Mouse (Mus musculus) midbrain, embryonic 13.5 days (tissue): ENCODE results near the gene Zfp445. TPM values are rescaled to one million over a fixed set of nuclear protein-coding genes. Genes with fewer than 3 reads are reported as not detected.

ENCODE experiments used
- ATAC-seq: fragments of 200-750 bp; cut with Nextera tagmentation; 2 replicates; pipeline ENCODE4 v1.8.0; 2017; ENCODE audit warnings: mild to moderate bottlenecking, moderate TSS enrichment, moderate library complexity
- H3K27ac ChIP-seq: fragments of 300-500 bp; sonication (generic); 2 replicates; pipeline ENCODE4 v1.5.1; 2015; ENCODE audit warnings: inconsistent platforms, mild to moderate bottlenecking, moderate library complexity
- H3K27me3 ChIP-seq: fragments of 300-500 bp; sonication (generic); 2 replicates; pipeline ENCODE4 v1.6.1; 2015; ENCODE audit warnings: mild to moderate bottlenecking, inconsistent platforms
- H3K36me3 ChIP-seq: fragments of 300-500 bp; sonication (generic); 2 replicates; pipeline ENCODE4 v1.6.1; 2015; ENCODE audit warnings: mild to moderate bottlenecking, inconsistent platforms
- H3K4me1 ChIP-seq: fragments of 300-500 bp; sonication (generic); replicated peaks from 2 replicates; pipeline ENCODE4 v1.6.1; 2015; ENCODE audit warnings: inconsistent platforms
- H3K4me2 ChIP-seq: fragments of 300-500 bp; sonication (generic); replicated peaks from 2 replicates; pipeline ENCODE4 v1.6.1; 2015; ENCODE audit warnings: moderate library complexity, mild to moderate bottlenecking, inconsistent platforms
- H3K4me3 ChIP-seq: fragments of 300-500 bp; sonication (generic); replicated peaks from 2 replicates; pipeline ENCODE4 v1.5.1; 2015; ENCODE audit warnings: mild to moderate bottlenecking, inconsistent platforms
- H3K9ac ChIP-seq: fragments of 300-500 bp; sonication (generic); replicated peaks from 2 replicates; pipeline ENCODE4 v1.6.1; 2015; ENCODE audit warnings: mild to moderate bottlenecking, inconsistent platforms
- H3K9me3 ChIP-seq: fragments of 300-500 bp; sonication (generic); 2 replicates; pipeline ENCODE4 v1.6.1; 2016; ENCODE audit warnings: mild to moderate bottlenecking, inconsistent platforms
- WGBS: fragments of 180-500 bp; shearing (Covaris S2); methylation state at CpG from one replicate; pipeline ENCODE4 v1.1.7; 2015; 5-methylcytosine and 5-hydroxymethylcytosine counted together
- polyA plus RNA-seq: library from polyadenylated mRNA; unstranded; fragments of >200 nt; fragmentation: Nextera tagmentation; extraction: Ambion mirVana; gene quantifications from 2 replicates; pipeline ENCODE4 v1.2.1, GENCODE M21; 2015

Gene Zfp445
- polyA plus RNA-seq, 1 experiment from 2014 or later = 109 TPM

- H3K27ac ChIP-seq = no peak overlapping the region
- peaks cover 49% of the 10 kb centered on the region for H3K36me3 ChIP-seq
- no peak overlapping the region for H3K4me2 ChIP-seq
- H3K4me1 ChIP-seq = no peaks in the 10 kb centered on the region
- no peak for ATAC-seq
- H3K9me3 ChIP-seq = no peaks in the 10 kb centered on the region
- no peak overlapping the region for H3K4me3 ChIP-seq
- H3K27me3 ChIP-seq = no peaks in the 10 kb centered on the region
- no peak overlapping the region for H3K9ac ChIP-seq
- 90% methylated on average over 4 of the region's 4 CpGs for WGBS
Measured at GRCm38 (mm10) chr9:122829826-122830380, 35.9 kb downstream of the Zfp445 start.

- H3K4me2 ChIP-seq = no peak overlapping the region
- no peaks in the 10 kb centered on the region for H3K27me3 ChIP-seq
- H3K36me3 ChIP-seq = peaks cover 61% of the 10 kb centered on the region
- H3K27ac ChIP-seq = no peak overlapping the region
- no peak overlapping the region for H3K4me3 ChIP-seq
- ATAC-seq = no peak
- no peaks in the 10 kb centered on the region for H3K4me1 ChIP-seq
- no peaks in the 10 kb centered on the region for H3K9me3 ChIP-seq
- WGBS = 93% methylated on average over 4 of the region's 4 CpGs
- H3K9ac ChIP-seq = no peak overlapping the region
Measured at GRCm38 (mm10) chr9:122826743-122827142, 39.1 kb downstream of the Zfp445 start.

DNA sequence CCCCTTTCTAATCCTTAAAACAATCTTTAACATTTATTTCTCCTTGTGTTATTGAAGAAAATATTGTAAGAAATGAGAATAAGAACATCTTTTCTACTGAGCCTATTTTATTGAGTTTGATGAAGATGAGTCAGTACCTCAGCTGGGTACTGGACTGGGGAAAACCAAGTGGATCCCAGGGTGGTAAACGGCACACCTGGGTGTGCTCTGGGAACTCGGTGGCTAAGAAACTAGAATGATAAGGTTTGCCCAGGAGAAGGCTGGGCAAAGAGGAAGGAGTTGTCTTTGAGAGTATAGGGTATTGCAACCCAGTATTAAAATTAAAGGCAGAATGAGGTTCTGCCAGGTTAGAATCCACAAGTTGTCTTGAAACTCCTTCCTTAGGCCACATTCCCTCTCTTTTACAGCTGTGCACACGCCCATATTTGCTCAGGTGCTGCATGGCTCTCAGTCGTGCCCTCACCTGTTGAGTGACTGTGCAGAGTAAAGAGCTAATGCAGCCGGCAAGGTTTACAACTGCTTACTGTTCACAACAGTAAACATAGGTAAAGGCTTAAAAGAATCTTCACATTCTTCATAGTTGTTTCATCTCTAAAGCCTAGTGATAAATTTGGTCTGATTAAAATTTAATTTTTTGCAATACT is 42.3 kb downstream of the Zfp445 start:
- Histone ChIP-seq H3K27ac (no peak overlapping the region), H3K4me2 (no peak overlapping the region), H3K9ac (no peak overlapping the region), H3K27me3 (no peaks in the 10 kb centered on the region), H3K4me3 (no peak overlapping the region), H3K4me1 (no peaks in the 10 kb centered on the region), H3K36me3 (peaks cover 70% of the 10 kb centered on the region), H3K9me3 (no peaks in the 10 kb centered on the region)
- WGBS = 91% methylated on average over 5 of the region's 5 CpGs
- no peak for ATAC-seq

DNA sequence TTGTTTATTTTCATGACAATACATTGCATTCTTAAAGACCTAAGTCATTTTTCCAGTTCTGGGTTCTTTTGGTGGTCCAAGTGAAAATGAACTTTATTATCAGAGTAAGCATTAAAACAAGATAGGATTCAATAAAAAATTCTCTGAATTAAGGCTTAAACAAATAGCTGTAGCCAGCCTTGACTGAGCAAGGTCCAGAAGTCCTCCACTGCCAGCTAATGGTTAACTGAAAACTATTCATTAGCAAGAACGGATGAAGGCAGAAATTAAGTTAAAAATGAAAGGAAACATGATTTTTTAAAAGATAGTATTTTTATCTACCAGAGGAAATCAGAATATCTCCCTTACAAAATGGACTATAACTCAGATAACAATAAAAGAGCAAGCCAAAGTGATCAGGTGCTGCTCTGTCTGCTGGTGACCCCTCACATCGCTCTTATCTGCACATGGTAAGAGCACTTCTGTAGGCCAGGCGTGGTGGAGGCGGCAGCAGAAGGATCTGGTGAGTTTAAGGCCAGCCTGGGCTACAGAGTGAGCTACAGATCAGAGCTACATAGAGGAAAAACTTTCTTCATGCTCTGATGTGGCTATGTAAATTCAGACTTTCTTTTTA is 50.5 kb downstream of the Zfp445 start:
- 89% methylated on average over 4 of the region's 4 CpGs for WGBS
- Histone ChIP-seq H3K9me3 (no peaks in the 10 kb centered on the region), H3K4me2 (no peak overlapping the region), H3K9ac (no peak overlapping the region), H3K4me3 (no peak overlapping the region), H3K27me3 (no peaks in the 10 kb centered on the region), H3K4me1 (no peaks in the 10 kb centered on the region), H3K36me3 (peaks cover 46% of the 10 kb centered on the region), H3K27ac (no peak overlapping the region)
- no peak for ATAC-seq

- no peak for ATAC-seq
- Histone ChIP-seq H3K9ac (no peak overlapping the region), H3K36me3 (peaks cover 40% of the 10 kb centered on the region), H3K4me3 (no peak overlapping the region), H3K9me3 (no peaks in the 10 kb centered on the region), H3K27ac (no peak overlapping the region), H3K4me2 (no peak overlapping the region), H3K27me3 (no peaks in the 10 kb centered on the region), H3K4me1 (no peaks in the 10 kb centered on the region)
- 94% methylated on average over 2 of the region's 2 CpGs for WGBS
Measured at GRCm38 (mm10) chr9:122814775-122815174, 51.0 kb downstream of the Zfp445 start.

- ATAC-seq = no peak
- H3K4me1 ChIP-seq = no peaks in the 10 kb centered on the region
- H3K4me2 ChIP-seq = no peak overlapping the region
- no peaks in the 10 kb centered on the region for H3K9me3 ChIP-seq
- H3K36me3 ChIP-seq = peaks cover 35% of the 10 kb centered on the region
- H3K4me3 ChIP-seq = no peak overlapping the region
- H3K9ac ChIP-seq = no peak overlapping the region
- WGBS = 89% methylated on average over 5 of the region's 5 CpGs
- no peak overlapping the region for H3K27ac ChIP-seq
- no peaks in the 10 kb centered on the region for H3K27me3 ChIP-seq
Measured at GRCm38 (mm10) chr9:122812386-122812785, 53.4 kb downstream of the Zfp445 start.

DNA sequence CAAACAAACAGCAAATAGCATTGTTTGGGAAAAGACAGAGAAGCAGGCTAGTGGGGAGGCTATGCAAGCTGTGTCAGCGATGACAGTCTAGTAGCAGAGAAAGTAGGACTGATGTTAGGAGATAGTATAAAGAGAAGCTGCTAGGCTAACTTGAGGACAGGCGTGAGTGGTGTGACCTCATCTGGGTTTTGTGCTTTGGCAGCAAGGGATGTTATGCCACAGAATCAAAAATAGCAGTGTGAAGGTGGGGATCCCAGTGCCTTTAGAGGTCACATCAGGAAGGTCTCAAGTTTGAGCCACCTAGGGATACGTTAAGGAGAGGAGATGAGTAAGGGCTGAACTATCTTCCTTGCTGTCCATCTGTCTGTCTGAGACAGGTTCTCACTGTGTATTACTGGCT is 55.6 kb downstream of the Zfp445 start:
- Histone ChIP-seq H3K9ac (no peak overlapping the region), H3K4me3 (no peak overlapping the region), H3K27me3 (no peaks in the 10 kb centered on the region), H3K9me3 (no peaks in the 10 kb centered on the region), H3K36me3 (peaks cover 23% of the 10 kb centered on the region), H3K4me2 (no peak overlapping the region), H3K4me1 (peaks cover 12% of the 10 kb centered on the region), H3K27ac (no peak overlapping the region)
- 92% methylated on average over 3 of the region's 3 CpGs for WGBS
- ATAC-seq = no peak

- WGBS = 91% methylated on average over 2 of the region's 2 CpGs
- Histone ChIP-seq H3K4me1 (peaks cover 12% of the 10 kb centered on the region), H3K4me2 (no peak overlapping the region), H3K4me3 (no peak overlapping the region), H3K36me3 (peaks cover 11% of the 10 kb centered on the region; the same call in 1 of the 2 replicates), H3K9ac (no peak overlapping the region), H3K27ac (no peak overlapping the region), H3K9me3 (no peaks in the 10 kb centered on the region), H3K27me3 (no peaks in the 10 kb centered on the region)
- no peak for ATAC-seq
Measured at GRCm38 (mm10) chr9:122807186-122807585, 58.6 kb downstream of the Zfp445 start.

DNA sequence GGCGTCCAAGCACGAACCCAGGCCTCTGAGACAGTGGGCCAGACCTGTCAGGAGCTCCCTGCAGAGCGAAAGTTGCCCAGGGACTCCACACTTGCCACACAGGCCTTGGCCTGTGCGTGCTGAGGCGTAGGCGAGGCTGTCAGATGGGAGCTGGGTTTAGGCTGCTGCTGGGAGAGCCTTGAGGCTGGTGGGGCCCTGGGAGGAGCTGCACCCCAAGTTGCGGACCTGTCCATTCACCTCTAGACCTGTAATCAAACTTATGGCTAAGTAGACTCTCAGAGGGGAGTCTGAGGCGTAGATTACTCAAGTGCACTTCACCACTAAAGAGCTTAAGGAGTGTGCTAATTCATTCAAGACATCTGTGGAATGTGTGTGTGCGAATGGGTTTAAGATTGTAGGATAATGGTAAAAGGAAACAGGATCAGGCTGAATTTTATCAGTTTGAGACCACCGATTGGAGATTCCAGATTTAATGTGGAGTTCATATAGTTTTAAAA is 59.9 kb downstream of the Zfp445 start:
- Histone ChIP-seq H3K27ac (peak overlapping the region; percentile 91), H3K36me3 (0 out of 2 replicates have a peak, but pooled peaks cover 4% of the 10 kb centered on the region), H3K9ac (peak overlapping the region; percentile 80), H3K4me1 (peaks cover 12% of the 10 kb centered on the region), H3K4me2 (peak overlapping the region; percentile 87), H3K27me3 (no peaks in the 10 kb centered on the region), H3K9me3 (no peaks in the 10 kb centered on the region), H3K4me3 (peak overlapping the region; percentile 64)
- ATAC-seq = no peak
- 9% methylated on average over 10 of the region's 10 CpGs for WGBS

DNA sequence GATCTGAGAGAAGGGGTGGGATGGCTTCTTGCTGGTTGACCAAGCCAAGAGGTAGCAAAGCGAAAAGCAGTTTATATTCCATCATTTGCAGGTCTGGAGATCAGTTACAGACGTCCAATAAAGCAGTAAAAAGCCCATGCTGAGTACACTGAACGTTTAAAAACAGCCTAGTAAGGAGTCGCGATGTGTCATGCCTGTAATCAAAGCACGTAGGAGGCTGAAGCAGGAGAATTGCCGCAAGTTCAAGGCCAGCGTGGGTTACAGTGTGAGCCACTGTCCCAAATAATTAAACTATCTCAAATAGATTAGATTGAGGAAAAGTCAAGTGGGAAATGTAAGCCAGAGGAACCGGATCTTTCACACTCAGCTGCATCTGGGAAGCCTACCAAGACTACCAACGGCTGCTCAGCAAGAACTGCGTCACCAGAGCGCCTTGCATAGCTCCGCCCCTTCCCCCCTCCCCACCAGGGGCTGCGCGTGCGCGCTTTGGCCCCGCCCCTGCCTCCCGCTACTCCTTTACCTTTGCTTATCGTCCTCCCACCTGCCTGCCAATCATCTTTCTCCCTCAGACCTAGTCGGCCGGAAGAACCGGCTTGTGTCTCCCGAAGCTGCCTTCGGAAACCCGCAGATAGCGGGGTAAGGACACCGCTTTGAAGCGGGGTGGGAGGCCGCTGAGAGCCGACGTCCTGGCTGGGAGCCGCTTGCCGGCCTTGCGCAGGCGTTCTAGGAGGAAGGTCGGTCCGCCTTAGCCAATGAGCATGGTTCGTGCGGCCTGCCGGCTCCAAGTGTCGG is 60.6 kb downstream of the Zfp445 start, which contains the start of gene Tcaim:
TSS of gene Tcaim (plus strand) at position 487 of the 792 bp plus-strand sequence.
- peak; percentile 98 for ATAC-seq

More for the DNA sequence above, 60.6 kb downstream of the Zfp445 start, which contains the start of gene Tcaim:
- H3K4me2 ChIP-seq = peak within 1 kb of the TSS; percentile 87
- no peaks in the 10 kb centered on the region for H3K9me3 ChIP-seq
- H3K4me3 ChIP-seq = peak within 1 kb of the TSS; percentile 64
- WGBS = 9% methylated on average over 42 of the region's 42 CpGs
- H3K9ac ChIP-seq = peak within 1 kb of the TSS; percentile 80
- H3K4me1 ChIP-seq = peaks cover 12% of the 10 kb centered on the region
- 0 out of 2 replicates have a peak, but pooled peaks cover 4% of the 10 kb centered on the region for H3K36me3 ChIP-seq
- H3K27ac ChIP-seq = peak within 1 kb of the TSS; percentile 91
- H3K27me3 ChIP-seq = no peaks in the 10 kb centered on the region
